Mouse (Mus musculus): ENCODE data around the gene Gpr35.
"Not testable (repeated sequence)": the region's sequence is repeated elsewhere in the genome, so short reads cannot be mapped to it uniquely, and the experiment has no call there.

Gpr35 gene

GRCm38 (mm10) chr1:92933611-92934010, 17.1 kb upstream of the Gpr35 start:
- no peak for DNase-seq (ENCODE audit: low read depth, low spot score)

GRCm38 (mm10) chr1:92934182-92934827, 16.4 kb upstream of the Gpr35 start, which contains the start of gene Capn10:
Gene Capn10 (plus strand): TSS chr1:92934376.
- DNase-seq (ENCODE audit: low read depth, low spot score), result peak; percentile 98

- peak; percentile 37 for DNase-seq (ENCODE audit: low read depth, low spot score)
Measured at GRCm38 (mm10) chr1:92935054-92935962, 15.4 kb upstream of the Gpr35 start.

- peak; percentile 20 for DNase-seq (ENCODE audit: low read depth, low spot score)
Measured at GRCm38 (mm10) chr1:92935977-92936376, 14.7 kb upstream of the Gpr35 start.

- DNase-seq (ENCODE audit: low read depth, low spot score), result no peak
Measured at GRCm38 (mm10) chr1:92936467-92936866, 14.2 kb upstream of the Gpr35 start.

- no peak for DNase-seq (ENCODE audit: low read depth, low spot score)
Measured at GRCm38 (mm10) chr1:92937797-92938196, 12.9 kb upstream of the Gpr35 start.

- no peak for DNase-seq (ENCODE audit: low read depth, low spot score)
Measured at GRCm38 (mm10) chr1:92939746-92940145, 10.9 kb upstream of the Gpr35 start.

GRCm38 (mm10) chr1:92943219-92943989, 7.3 kb upstream of the Gpr35 start:
- DNase-seq (ENCODE audit: low read depth, low spot score), result no peak

GRCm38 (mm10) chr1:92947966-92948365, 2.7 kb upstream of the Gpr35 start:
- no peak for DNase-seq (ENCODE audit: low read depth, low spot score)

- peak; percentile 49 for DNase-seq (ENCODE audit: low read depth, low spot score)
Measured at GRCm38 (mm10) chr1:92949426-92949825, 1.2 kb upstream of the Gpr35 start.

GRCm38 (mm10) chr1:92953641-92954040, 3.0 kb downstream of the Gpr35 start:
- DNase-seq (ENCODE audit: low read depth, low spot score), result no peak

GRCm38 (mm10) chr1:92956571-92957335, 6.1 kb downstream of the Gpr35 start:
- peak; percentile 20 for DNase-seq (ENCODE audit: low read depth, low spot score)

- no peak for DNase-seq (ENCODE audit: low read depth, low spot score)
Measured at GRCm38 (mm10) chr1:92958999-92959398, 8.3 kb downstream of the Gpr35 start.

GRCm38 (mm10) chr1:92970791-92971190, 20.1 kb downstream of the Gpr35 start:
- not testable (repeated sequence) for DNase-seq (ENCODE audit: low read depth, low spot score)

- no peak for DNase-seq (ENCODE audit: low read depth, low spot score)
Measured at GRCm38 (mm10) chr1:92971879-92972795, 21.5 kb downstream of the Gpr35 start.

- peak; percentile 60 for DNase-seq (ENCODE audit: low read depth, low spot score)
Measured at GRCm38 (mm10) chr1:92972854-92973253, 22.2 kb downstream of the Gpr35 start.

GRCm38 (mm10) chr1:92976141-92976566, 25.5 kb downstream of the Gpr35 start:
- no peak for DNase-seq (ENCODE audit: low read depth, low spot score)

GRCm38 (mm10) chr1:92978645-92979044, 28.0 kb downstream of the Gpr35 start:
- DNase-seq (ENCODE audit: low read depth, low spot score), result no peak

- no peak for DNase-seq (ENCODE audit: low read depth, low spot score)
Measured at GRCm38 (mm10) chr1:92979073-92979602, 28.5 kb downstream of the Gpr35 start.
